Mouse (Mus musculus) CD4-positive, CD25-positive, alpha-beta regulatory T cell, adult 4 months (primary cell): ENCODE data around the gene Cep44. TPM values are rescaled to one million over a fixed set of nuclear protein-coding genes. Genes with fewer than 3 reads are reported as not detected.

Experiments used
- ATAC-seq: one replicate; pipeline ENCODE4 v1.8.0; 2017
- polyA plus RNA-seq, 2 experiments: library from polyadenylated mRNA; unstranded; fragments of 100-300 nt; shearing (Covaris generic); gene quantifications; one replicate each; pipeline ENCODE4 v1.2.1; 2017

Cep44 gene
- 10 to 100 TPM; 27.6 to 30.5 TPM for polyA plus RNA-seq

- peak; percentile 66 for ATAC-seq
These were observed at the start of gene Cep44, which contains the start of gene Fbxo8 for GRCm38 (mm10) chr8:56550558-56551360. Cep44 (minus strand) TSS chr8:56551047. Fbxo8 (plus strand) TSS chr8:56551090.

DNA sequence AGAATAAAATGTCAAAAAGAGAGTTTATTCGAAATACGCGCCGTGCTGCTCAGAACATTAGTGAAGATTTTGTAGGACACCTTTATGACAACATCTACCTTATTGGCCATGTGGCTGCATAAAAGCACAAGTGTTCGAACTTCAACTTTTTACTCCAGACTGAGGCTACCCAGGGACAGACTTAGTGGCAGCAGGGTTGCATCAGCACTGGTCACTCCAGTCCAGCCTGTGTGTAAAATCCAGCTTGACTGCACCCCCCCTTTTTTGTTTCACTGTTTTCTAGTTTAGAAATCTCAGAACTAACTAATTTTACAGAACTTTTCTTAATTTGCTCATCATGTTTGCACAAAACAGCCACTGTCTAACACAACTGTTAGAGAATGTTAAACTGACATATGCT, 40.7 kb upstream of the Cep44 start:
- no peak for ATAC-seq

- ATAC-seq = no peak
These were observed 40.2 kb upstream of the Cep44 start for GRCm38 (mm10) chr8:56591084-56591483.

DNA sequence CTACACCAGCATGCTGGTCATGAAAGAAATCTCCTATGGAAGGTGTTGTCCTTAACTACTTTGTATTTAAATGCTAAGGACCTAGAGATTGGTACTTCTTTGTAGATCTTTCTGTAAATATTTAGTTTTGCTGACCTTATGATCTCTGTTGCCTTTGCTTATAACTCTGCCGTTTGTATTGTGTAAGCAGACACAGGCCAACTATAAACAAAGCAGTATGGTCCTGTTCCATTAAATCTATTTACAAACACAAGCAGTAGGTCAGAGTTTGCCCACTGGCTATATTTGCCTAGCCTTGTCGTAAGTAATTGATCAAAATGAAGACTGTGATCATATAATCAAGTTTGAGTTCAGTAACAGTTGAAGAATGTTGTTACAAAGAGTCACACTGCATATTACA, 38.2 kb upstream of the Cep44 start:
- ATAC-seq = no peak

- ATAC-seq = no peak
These were observed 32.0 kb upstream of the Cep44 start for GRCm38 (mm10) chr8:56582841-56583240.

GRCm38 (mm10) chr8:56580918-56581317, 30.1 kb upstream of the Cep44 start:
- ATAC-seq = no peak

DNA sequence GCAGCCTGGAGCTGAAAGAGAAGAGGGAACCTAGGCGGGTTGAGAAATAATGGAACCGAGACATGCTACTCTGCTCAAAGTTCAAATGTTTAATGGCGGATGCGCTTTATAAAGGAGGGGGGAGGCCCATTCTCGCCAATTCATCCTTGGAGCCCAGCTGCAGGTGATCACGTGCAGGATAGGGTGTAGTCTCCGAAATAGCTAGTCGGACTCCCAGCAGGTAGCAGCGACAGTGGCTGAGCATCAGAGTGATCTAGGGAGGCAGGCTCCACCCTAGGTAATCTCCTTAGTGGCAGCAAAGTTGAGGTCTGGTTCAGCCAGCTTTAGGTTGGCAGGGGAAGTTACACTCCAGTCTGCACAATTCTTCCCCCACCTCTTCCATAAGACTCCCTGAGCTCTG, 16.0 kb upstream of the Cep44 start:
- no peak for ATAC-seq

GRCm38 (mm10) chr8:56564399-56565047, 13.7 kb upstream of the Cep44 start:
- ATAC-seq = no peak

- no peak for ATAC-seq
These were observed 1.8 kb upstream of the Cep44 start for GRCm38 (mm10) chr8:56552551-56553103.

GRCm38 (mm10) chr8:56552045-56552444, 1.2 kb upstream of the Cep44 start:
- ATAC-seq = no peak

DNA sequence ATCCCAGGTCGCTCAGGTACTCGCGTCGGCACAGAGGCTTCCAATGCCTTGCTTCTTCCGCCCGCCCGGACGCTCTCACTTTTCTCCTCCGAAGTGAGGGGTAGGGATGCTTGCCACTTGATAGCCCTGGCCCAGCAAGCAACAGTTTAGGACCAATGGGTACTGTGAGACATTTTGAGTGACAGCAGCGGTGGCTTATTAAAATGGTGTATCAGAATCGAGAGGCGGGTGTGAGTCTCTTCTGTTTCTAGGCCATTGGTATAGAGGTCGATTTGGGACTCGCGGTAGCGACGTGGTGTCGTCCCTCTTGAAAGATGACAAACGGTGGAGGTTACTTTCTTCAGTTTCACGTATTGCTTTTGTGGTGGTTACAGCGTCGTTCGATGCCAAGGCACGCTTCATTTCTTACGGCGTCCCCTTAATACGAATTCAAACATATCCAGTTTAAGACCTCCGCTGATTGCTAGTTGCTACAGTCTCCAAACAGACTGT, 560 bp upstream of the Cep44 start:
- ATAC-seq = peak; percentile 94

DNA sequence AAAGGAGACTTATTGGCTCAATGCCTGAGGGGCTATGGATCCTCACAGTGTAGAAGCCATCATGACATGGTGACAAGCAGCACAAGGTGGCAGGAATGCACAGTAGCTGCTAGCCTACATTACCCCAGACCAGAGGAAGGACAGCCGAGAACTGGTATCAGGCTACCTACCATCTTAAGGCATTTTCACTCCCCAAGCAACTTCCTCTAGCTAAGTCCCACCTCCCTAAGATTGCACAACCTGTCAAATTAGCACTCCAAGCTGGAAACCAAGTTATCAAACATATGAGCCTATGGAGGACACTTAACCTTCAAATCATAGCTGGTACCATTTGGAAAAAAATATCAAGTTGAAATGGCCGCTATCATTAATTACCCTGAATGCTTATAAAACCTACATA, 3.0 kb downstream of the Cep44 start:
- no peak for ATAC-seq

- no peak for ATAC-seq
These were observed 10.1 kb downstream of the Cep44 start for GRCm38 (mm10) chr8:56540706-56541105.

- ATAC-seq = peak; percentile 72
These were observed 20.5 kb downstream of the Cep44 start for GRCm38 (mm10) chr8:56530359-56530758.

GRCm38 (mm10) chr8:56528869-56529268, 22.0 kb downstream of the Cep44 start:
- no peak for ATAC-seq

DNA sequence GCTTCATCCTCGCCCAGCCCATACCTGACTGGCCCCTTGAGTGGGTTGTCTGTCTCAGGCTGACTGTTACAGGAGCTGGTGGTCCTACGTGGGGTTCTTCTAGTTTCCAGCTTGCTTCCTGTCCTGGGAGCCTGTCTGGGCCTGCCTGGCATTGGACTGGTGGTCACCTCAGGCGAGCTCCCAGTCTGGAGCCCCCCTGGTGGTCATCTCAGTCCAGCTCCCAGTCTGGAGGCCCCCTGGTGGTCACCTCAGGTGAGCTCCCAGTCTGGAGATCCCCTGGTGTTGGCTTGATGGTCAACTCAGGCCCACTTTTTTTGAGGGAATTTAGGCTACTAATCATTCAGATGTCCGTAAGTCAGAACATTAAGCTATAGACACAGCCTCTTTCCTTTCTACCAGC, 29.8 kb downstream of the Cep44 start:
- no peak for ATAC-seq

DNA sequence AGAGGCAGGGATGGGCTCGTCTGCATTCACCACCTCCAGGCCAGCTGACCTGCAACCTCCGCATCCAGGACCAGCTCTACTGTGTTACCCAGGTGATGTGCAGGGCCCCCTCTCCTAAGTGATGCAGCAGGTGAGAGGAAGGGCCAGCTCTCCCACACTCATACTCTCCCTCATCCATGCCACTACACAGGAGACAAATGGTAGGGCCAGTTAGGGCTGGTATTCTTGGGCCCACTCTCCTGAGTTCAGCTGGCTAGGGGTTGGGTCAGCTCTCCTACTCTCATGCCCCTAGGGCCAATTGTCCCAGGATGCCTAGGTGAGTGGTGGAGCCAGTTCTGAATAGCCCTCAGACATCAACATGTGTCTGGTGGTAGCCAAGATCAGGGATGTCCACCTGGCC, 30.6 kb downstream of the Cep44 start:
- no peak for ATAC-seq

DNA sequence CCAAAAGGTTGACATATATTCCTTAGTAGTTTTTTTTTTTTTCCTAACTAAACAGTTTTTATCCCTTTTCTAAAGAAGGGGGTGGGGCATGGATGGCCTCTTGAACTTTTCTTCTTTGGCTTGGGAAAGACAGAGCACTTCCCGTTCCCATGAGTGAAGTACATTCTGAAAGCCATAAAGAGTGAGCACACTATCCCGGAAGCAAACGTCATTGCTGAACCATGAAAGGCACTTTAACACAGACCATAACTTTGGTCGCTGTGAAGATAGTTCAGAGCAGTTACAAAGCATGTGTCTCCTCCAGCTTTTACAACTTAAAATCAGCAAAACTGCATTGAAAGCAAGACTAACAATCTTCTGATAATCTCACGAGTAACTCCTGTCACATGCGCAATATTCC, 32.0 kb downstream of the Cep44 start:
- no peak for ATAC-seq

- ATAC-seq = no peak
These were observed 41.8 kb downstream of the Cep44 start for GRCm38 (mm10) chr8:56508952-56509479.

- ATAC-seq = no peak
These were observed 42.4 kb downstream of the Cep44 start for GRCm38 (mm10) chr8:56508318-56508951.

DNA sequence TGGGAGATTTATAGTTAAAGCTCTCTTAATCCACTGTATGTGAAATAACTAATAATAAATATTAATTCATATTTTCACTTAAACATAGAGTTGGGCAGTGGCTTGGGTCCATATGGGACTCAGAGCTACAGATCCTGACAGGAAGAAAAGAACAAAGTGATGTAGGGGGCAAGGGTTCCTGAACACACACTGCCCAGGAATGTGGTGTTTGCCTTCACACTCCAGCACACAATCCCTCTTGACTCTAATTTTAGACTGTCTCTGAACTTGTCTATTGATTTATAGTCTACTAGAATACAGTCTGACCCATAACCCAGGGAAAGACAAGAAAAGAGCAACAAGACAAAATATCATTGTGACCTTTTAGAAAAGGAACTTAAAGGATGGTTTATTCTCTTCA, 48.9 kb downstream of the Cep44 start:
- ATAC-seq = no peak

DNA sequence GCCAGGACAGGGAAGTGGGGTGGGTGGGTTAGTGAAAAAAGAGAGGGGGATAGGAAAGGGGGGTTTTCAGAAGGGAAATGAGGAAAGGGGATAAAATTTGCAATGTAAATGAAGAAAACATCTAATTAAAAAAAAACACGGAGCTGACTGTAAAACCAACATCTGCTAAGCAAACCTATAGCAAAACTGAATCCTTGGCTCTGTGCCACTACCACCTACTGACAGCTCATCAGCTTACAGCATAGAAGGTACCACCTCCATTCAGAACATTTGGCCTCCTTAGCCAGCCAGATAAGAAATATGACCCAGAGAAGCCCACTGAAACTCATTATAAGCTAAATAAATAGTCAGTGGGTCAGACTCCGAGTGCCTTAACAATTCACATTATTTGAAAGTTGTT, 61.4 kb downstream of the Cep44 start:
- no peak for ATAC-seq

DNA sequence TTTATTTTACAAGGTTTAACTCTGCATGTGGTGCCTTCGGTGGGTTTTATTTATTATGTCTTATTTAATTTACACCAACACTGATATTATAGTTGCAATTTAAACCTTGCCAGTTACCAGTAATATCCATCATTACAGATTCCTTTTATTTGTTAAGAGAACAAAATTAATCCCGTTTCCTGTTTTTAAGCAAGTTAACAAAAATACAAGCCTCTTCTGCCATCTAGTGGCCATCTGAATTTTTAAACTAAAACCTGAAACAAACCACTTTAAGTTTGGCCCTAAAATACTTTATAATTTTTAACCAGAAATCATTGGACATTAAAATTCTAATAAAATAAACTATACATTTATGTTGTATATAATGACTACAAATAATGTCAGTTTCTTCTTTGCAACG, 64.8 kb downstream of the Cep44 start:
- ATAC-seq = peak; percentile 43
